Mouse (Mus musculus): Measurements from ENCODE around the gene 4932414N04Rik. TPM values are rescaled to one million over a fixed set of nuclear protein-coding genes. Genes with fewer than 3 reads are reported as not detected.
A peak's percentile ranks its signal among the peaks of the same experiment; 100 is the strongest.

4932414N04Rik gene
- total RNA-seq, 1 experiment from 2014 or later: not detected

DNA sequence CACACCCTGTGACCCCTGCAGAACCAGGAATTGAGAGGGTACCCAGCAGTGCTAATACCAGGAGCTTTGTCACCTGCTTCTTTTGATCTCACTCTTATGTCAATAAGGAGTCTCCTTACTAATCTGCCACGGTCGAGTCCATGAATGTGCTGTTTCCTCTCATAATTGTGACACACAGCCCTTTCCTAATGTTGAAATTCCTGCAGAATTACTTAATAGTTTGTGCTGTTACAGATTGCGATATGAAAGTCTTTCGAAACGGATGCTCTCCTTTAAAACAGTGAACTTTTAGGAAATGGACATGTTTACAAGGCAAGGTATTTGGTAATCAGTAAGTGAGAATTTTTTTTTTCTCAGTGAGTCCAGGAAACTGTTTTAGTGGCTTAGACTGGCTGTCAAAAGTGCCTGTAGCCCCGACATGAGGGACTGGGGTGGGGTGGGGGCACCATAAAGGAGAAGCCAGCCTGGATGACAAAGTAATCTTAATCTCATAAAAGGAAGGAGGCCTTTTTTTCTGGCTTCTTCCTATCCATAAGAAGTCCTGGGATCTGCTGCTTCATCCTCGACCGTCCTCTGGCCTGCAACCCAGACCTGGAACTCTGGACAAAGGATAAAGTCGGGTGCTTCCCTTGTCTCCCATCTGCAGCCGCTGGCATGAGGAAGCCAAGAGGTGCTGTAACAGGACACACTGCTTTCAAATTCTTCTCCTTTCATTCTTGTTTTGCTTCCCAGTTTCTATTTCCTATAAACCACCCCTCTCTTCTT, 139.9 kb downstream of the 4932414N04Rik start:
- ATAC-seq (replicated peaks in 1 of 2; ENCODE audit: insufficient read depth in 1 of 2, low FRiP score in 2 of 2, low TSS enrichment in 1 of 2, low read depth in 1 of 2, poor library complexity in 2 of 2, severe bottlenecking in 2 of 2): peak; percentile 40 to 74; a peak in 2 of 4 replicates

DNA sequence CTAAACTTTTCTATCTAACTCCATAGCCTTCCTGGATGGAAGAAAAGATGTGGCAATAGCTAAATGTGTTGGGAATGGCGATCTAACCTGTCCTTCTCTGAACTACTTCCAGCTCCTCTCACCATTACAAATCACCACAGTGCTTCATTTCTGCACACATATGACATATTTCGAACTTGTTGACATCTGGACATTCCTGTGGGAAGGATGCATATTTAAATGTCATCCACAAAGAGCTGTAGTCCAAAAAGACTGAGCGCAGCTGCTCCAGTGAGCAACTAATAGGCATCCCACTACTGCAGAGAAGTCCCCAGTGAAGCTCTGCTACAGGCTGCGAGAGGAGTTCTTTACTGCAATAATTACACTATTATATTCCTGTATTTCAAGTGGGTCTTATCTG, 140.8 kb downstream of the 4932414N04Rik start:
- ATAC-seq (replicated peaks in 1 of 2; ENCODE audit: insufficient read depth in 1 of 2, low FRiP score in 2 of 2, low TSS enrichment in 1 of 2, low read depth in 1 of 2, poor library complexity in 2 of 2, severe bottlenecking in 2 of 2): no peak

Other genes starting within 250 kb of the 4932414N04Rik start
- 9.1 and 11.0 TPM in 2 replicates for gene Stk39, start 184.2 kb upstream of the 4932414N04Rik start, total RNA-seq (2017)
- gene 4933409G03Rik, start 74.1 kb upstream of the 4932414N04Rik start, total RNA-seq (2017): not detected in 2 replicates
- gene Cers6, start 205.0 kb downstream of the 4932414N04Rik start, total RNA-seq (2017): 8.7 and 16.6 TPM in 2 replicates

All from hematopoietic stem cell, adult 5-6 weeks (primary cell).